Mouse (Mus musculus): ENCODE measurements around the gene Srcap. TPM values are rescaled to one million over a fixed set of nuclear protein-coding genes. Genes with fewer than 3 reads are reported as not detected.
A peak's percentile ranks its signal among the peaks of the same experiment; 100 is the strongest.

The Srcap gene
- polyA plus RNA-seq, 1 experiment from 2014 or later = 51.3 TPM

- Histone ChIP-seq H3K36me3 (peaks cover 63% of the 10 kb centered on the region), H3K9ac (peak within 1 kb of the TSS; percentile 88), H3K27me3 (no peaks in the 10 kb centered on the region), H3K9me3 (no peaks in the 10 kb centered on the region), H3K4me1 (replicated peaks) (peaks cover 24% of the 10 kb centered on the region), H3K4me2 (peak within 1 kb of the TSS; percentile 91), H3K27ac (peak within 1 kb of the TSS; percentile 77), H3K4me3 (peak within 1 kb of the TSS; percentile 88)
- under 1% methylated on average over 50 of the region's 50 CpGs for WGBS
- peak; percentile 97 for ATAC-seq (ENCODE audit: low FRiP score)
Measured at GRCm38 (mm10) chr7:127588011-127588871, 76.5 kb downstream of the Srcap start, which contains the start of the genes Ccdc189 and Rnf40. TSS of gene Ccdc189 (minus strand) at chr7:127588595. TSS of gene Rnf40 (plus strand) at chr7:127588767.

GRCm38 (mm10) chr7:127588901-127589300 lies 77.1 kb downstream of the Srcap start:
- H3K27ac ChIP-seq = peak overlapping the region; percentile 77
- no peaks in the 10 kb centered on the region for H3K27me3 ChIP-seq
- peaks cover 24% of the 10 kb centered on the region for H3K4me1 ChIP-seq (replicated peaks)
- H3K9me3 ChIP-seq = no peaks in the 10 kb centered on the region
- peak overlapping the region; percentile 88 for H3K4me3 ChIP-seq
- H3K9ac ChIP-seq = peak overlapping the region; percentile 88
- peak overlapping the region; percentile 91 for H3K4me2 ChIP-seq
- ATAC-seq (ENCODE audit: low FRiP score) = no peak
- 6% methylated on average over 29 of the region's 29 CpGs for WGBS
- peaks cover 63% of the 10 kb centered on the region for H3K36me3 ChIP-seq

GRCm38 (mm10) chr7:127589637-127590036 lies 77.9 kb downstream of the Srcap start:
- Histone ChIP-seq H3K4me1 (replicated peaks) (peaks cover 24% of the 10 kb centered on the region), H3K36me3 (peaks cover 63% of the 10 kb centered on the region), H3K9ac (peak overlapping the region; percentile 88), H3K4me3 (peak overlapping the region; percentile 88), H3K4me2 (peak overlapping the region; percentile 91), H3K27me3 (no peaks in the 10 kb centered on the region), H3K9me3 (no peaks in the 10 kb centered on the region), H3K27ac (no peak overlapping the region)
- WGBS = 94% methylated on average over 9 of the region's 9 CpGs
- ATAC-seq (ENCODE audit: low FRiP score) = no peak

- Histone ChIP-seq H3K36me3 (peaks cover 66% of the 10 kb centered on the region), H3K27me3 (no peaks in the 10 kb centered on the region), H3K27ac (no peak overlapping the region), H3K4me3 (no peak overlapping the region), H3K4me1 (replicated peaks) (peaks cover 24% of the 10 kb centered on the region), H3K4me2 (no peak overlapping the region), H3K9ac (no peak overlapping the region), H3K9me3 (no peaks in the 10 kb centered on the region)
- 91% methylated on average over 10 of the region's 10 CpGs for WGBS
- no peak for ATAC-seq (ENCODE audit: low FRiP score)
Measured at GRCm38 (mm10) chr7:127591108-127591507, 79.3 kb downstream of the Srcap start.

GRCm38 (mm10) chr7:127592575-127592974 lies 80.8 kb downstream of the Srcap start:
- Histone ChIP-seq H3K27me3 (no peaks in the 10 kb centered on the region), H3K9ac (no peak overlapping the region)

GRCm38 (mm10) chr7:127596747-127597146 lies 85.0 kb downstream of the Srcap start:
- WGBS = 97% methylated on average over 17 of the region's 17 CpGs
- no peak overlapping the region for H3K4me2 ChIP-seq

More at GRCm38 (mm10) chr7:127592575-127592974, 80.8 kb downstream of the Srcap start:
- Histone ChIP-seq H3K27ac (no peak overlapping the region), H3K9me3 (no peaks in the 10 kb centered on the region), H3K4me2 (no peak overlapping the region), H3K4me1 (replicated peaks) (peaks cover 15% of the 10 kb centered on the region), H3K36me3 (peaks cover 81% of the 10 kb centered on the region), H3K4me3 (no peak overlapping the region)
- WGBS = 90% methylated on average over 14 of the region's 14 CpGs
- no peak for ATAC-seq (ENCODE audit: low FRiP score)

GRCm38 (mm10) chr7:127600612-127601011 lies 88.8 kb downstream of the Srcap start:
- no peak overlapping the region for H3K4me2 ChIP-seq
- H3K4me1 ChIP-seq (replicated peaks) = no peaks in the 10 kb centered on the region
- H3K4me3 ChIP-seq = no peak overlapping the region
- H3K36me3 ChIP-seq = peaks cover 93% of the 10 kb centered on the region
- no peak for ATAC-seq (ENCODE audit: low FRiP score)
- no peak overlapping the region for H3K9ac ChIP-seq
- no peaks in the 10 kb centered on the region for H3K27me3 ChIP-seq
- no peak overlapping the region for H3K27ac ChIP-seq
- H3K9me3 ChIP-seq = no peaks in the 10 kb centered on the region
- WGBS = 99% methylated on average over 7 of the region's 7 CpGs

More at GRCm38 (mm10) chr7:127596747-127597146, 85.0 kb downstream of the Srcap start:
- no peak overlapping the region for H3K27ac ChIP-seq
- no peaks in the 10 kb centered on the region for H3K4me1 ChIP-seq (replicated peaks)
- H3K4me3 ChIP-seq = no peak overlapping the region
- H3K9me3 ChIP-seq = no peaks in the 10 kb centered on the region
- no peak overlapping the region for H3K9ac ChIP-seq
- no peak for ATAC-seq (ENCODE audit: low FRiP score)
- peaks cover 99% of the 10 kb centered on the region for H3K36me3 ChIP-seq
- H3K27me3 ChIP-seq = no peaks in the 10 kb centered on the region

- 91% methylated on average over 4 of the region's 4 CpGs for WGBS
- no peak for ATAC-seq (ENCODE audit: low FRiP score)
- Histone ChIP-seq H3K27me3 (no peaks in the 10 kb centered on the region), H3K36me3 (peaks cover 93% of the 10 kb centered on the region), H3K27ac (no peak overlapping the region), H3K9ac (no peak overlapping the region), H3K4me2 (no peak overlapping the region), H3K4me3 (no peak overlapping the region), H3K4me1 (replicated peaks) (no peaks in the 10 kb centered on the region), H3K9me3 (no peaks in the 10 kb centered on the region)
Measured at GRCm38 (mm10) chr7:127601735-127602134, 90.0 kb downstream of the Srcap start.

- ATAC-seq (ENCODE audit: low FRiP score) = no peak
- peaks cover 93% of the 10 kb centered on the region for H3K36me3 ChIP-seq
Measured at GRCm38 (mm10) chr7:127602903-127603302, 91.1 kb downstream of the Srcap start.

GRCm38 (mm10) chr7:127604256-127604655 lies 92.5 kb downstream of the Srcap start:
- H3K4me1 ChIP-seq (replicated peaks) = no peaks in the 10 kb centered on the region
- no peaks in the 10 kb centered on the region for H3K9me3 ChIP-seq
- ATAC-seq (ENCODE audit: low FRiP score) = no peak
- no peaks in the 10 kb centered on the region for H3K27me3 ChIP-seq
- H3K27ac ChIP-seq = no peak overlapping the region
- no peak overlapping the region for H3K9ac ChIP-seq
- WGBS = 89% methylated on average over 10 of the region's 10 CpGs
- peaks cover 94% of the 10 kb centered on the region for H3K36me3 ChIP-seq
- no peak overlapping the region for H3K4me3 ChIP-seq
- no peak overlapping the region for H3K4me2 ChIP-seq

More at GRCm38 (mm10) chr7:127602903-127603302, 91.1 kb downstream of the Srcap start:
- H3K4me1 ChIP-seq (replicated peaks) = no peaks in the 10 kb centered on the region
- H3K4me3 ChIP-seq = no peak overlapping the region
- no peaks in the 10 kb centered on the region for H3K27me3 ChIP-seq
- H3K9ac ChIP-seq = no peak overlapping the region
- no peaks in the 10 kb centered on the region for H3K9me3 ChIP-seq
- H3K4me2 ChIP-seq = no peak overlapping the region
- H3K27ac ChIP-seq = no peak overlapping the region
- WGBS = 91% methylated on average over 2 of the region's 2 CpGs

- Histone ChIP-seq H3K9me3 (no peaks in the 10 kb centered on the region), H3K36me3 (peaks cover 94% of the 10 kb centered on the region), H3K4me2 (no peak overlapping the region), H3K4me3 (no peak overlapping the region), H3K27me3 (no peaks in the 10 kb centered on the region), H3K27ac (no peak overlapping the region), H3K4me1 (replicated peaks) (no peaks in the 10 kb centered on the region), H3K9ac (no peak overlapping the region)
- no peak for ATAC-seq (ENCODE audit: low FRiP score)
- 88% methylated on average over 6 of the region's 6 CpGs for WGBS
Measured at GRCm38 (mm10) chr7:127607150-127607549, 95.4 kb downstream of the Srcap start.

All from hindbrain, embryonic 13.5 days (tissue).